Mouse (Mus musculus): ENCODE data around the gene Gm17606.
A peak's percentile ranks its signal among the peaks of the same experiment; 100 is the strongest.

The Gm17606 gene

DNA sequence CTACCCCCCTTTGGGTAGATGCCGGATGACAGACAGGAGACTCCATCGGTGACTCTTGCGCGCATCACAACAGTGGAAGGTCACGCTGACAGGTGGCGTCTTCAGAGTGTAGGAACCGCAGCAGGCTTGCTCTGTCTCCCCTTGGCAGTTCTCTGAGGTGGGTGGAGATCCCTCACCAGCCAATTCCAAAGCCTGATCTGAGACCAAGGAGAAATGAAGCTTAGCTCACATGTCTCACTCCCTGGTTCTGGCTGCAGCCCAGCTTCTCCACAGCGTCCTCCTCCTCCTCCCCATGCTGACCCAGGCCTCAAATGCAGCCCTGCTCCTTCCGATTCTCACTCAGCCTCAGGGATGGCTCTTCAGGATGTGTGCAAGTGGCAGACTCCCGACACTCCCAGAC lies 15.8 kb upstream of the Gm17606 start:
- DNase-seq (ENCODE audit: low spot score in 2 of 2): no peak

DNA sequence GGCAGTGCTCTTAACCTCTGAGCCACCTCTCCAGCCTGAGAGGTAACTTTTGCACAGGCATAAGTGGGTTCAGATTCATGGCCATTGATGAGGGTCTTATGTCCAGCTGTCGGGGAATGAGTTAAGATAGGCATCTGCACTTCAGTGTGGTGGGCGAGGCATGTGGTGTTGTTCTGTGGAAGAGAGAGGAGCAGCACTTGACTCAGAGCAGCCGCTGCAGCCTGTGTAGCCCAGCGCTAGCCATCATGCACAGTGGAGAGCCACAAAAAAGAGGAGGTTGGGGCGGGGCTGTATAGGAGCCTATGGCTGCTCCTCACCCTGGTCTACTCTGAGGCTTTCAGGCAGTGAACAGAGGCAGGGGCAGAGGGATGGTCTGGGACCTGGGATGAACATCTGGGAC lies 12.6 kb upstream of the Gm17606 start:
- no peak for DNase-seq (ENCODE audit: low spot score in 2 of 2)

DNA sequence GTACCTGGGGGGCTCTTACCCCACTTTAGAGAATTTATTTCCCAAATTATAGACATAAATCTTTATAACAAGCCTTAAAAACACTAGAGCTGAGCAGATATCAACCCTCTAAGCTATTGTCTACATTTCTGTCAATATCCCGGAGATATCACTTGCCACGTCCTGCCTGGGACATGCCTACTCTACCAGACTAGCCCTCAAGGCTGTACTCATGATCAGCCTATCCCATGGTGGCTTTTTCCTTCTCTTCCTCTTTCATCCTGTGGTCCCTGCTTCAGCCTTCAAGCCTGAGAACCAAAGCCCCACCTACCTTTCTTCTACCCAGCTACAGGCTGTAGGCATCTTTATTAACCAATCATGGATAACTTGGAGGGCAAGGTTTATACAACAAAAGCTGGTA lies 11.0 kb upstream of the Gm17606 start:
- DNase-seq (ENCODE audit: low spot score in 2 of 2): no peak

DNA sequence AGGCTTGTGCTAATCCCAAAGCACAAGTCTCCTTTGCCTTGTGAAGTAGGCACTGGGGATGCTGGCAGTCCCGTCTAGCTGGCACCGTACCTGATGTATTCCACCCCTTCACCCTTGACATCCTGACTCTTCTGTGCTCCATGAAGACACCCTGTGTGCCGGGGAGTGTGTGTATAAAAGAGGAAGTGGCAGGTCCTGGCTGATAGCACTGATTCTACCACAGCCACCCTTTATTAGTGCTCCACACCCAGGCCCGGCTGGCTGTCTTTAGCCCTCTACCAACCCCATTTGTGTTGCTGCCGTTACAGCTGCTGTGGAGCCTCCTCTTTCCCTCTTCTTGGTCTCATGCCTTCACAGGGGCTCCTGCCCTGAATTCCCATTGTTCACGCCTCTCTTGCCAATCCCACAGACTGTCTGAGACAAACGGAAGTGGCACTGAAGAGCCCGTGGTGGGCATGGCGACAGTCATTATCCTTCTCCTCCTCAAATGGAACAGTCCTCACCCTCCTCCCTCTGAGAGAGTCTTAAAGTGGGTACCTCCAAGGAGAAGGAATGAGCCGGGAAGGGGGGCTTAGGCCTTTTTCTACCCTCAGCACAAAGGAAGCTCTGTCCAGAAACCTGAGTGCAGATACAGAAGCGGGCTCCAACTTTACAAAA lies 10.0 kb upstream of the Gm17606 start:
- DNase-seq (ENCODE audit: low spot score in 2 of 2): no peak

DNA sequence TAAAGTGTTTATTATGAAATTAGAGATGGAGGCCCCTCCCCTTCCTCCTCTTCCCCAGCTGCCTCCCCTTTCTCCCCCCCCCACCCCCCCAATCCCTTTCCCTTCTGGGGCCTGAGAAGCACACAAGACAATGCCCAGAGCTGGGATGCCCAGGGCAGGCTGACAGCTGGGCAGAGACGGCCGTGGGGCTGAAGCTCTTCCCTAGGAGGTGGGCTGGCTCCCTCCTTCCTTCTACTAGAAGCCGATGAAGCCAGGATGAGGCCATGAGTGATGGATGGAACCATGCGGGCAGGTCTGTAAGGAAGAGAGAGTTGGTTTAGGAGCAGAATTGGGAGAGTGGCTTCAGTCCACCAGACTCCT lies 9.5 kb upstream of the Gm17606 start:
- no peak for DNase-seq (ENCODE audit: low spot score in 2 of 2)

DNA sequence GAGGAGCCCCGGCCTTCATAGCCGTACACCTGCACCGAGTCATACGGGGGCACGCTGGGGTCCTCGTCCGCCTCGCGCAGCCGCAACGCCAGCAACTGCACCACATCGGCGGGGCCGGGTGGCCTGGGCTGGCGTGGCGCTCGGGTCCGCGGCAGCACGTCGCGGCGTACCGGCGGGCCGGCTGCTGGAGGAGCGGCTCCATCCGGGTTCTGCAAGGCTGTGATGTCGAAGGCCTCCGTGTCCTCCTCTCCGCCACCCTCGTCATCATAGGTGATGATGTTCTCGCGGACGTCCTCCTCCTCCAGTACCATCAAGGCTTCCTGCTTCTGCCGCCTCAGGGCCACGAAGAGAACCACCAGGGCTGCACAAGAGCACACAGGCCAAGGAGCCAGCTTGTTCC lies 8.5 kb upstream of the Gm17606 start:
- no peak for DNase-seq (ENCODE audit: low spot score in 2 of 2)

DNA sequence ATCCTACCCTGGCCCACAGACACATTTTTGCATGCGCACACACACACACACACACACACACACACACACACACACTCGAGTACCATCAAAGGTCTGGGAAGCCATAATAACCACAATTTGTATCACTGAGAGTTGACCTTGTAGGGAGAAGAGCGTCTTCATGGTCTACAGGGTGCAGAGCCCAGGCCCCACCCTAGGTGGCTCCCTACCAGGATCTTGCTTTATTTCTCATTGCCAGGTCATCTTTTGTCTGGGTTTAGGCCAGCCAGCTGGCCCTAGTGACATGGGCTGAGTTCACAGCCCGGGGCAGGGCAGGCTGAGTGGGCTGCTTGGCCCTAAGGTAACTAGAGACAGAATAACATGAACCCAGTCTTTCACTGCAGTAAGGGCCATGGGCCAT lies 6.6 kb upstream of the Gm17606 start:
- no peak for DNase-seq (ENCODE audit: low spot score in 2 of 2)

DNA sequence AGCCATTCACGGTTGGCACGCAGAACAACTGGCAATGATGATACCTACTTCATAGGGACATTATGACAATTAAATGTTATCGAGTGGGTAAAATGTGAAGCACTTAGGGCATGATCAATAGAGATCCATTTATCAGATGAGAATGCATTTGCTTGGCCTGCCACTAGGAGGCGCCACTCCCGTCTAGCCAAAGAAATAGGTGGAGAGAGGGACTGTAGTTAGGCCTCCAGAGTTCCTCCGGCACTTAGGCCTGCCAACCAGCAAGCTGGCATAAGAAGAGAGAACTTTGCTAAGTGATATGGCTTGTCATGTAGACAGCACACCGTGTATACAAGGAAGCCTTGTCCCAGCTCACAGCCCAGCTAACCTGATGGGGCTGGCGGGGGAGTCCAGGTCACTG lies 3.8 kb upstream of the Gm17606 start:
- peak in 1 of 2 experiments; percentile 35 for DNase-seq (ENCODE audit: low spot score in 2 of 2)

DNA sequence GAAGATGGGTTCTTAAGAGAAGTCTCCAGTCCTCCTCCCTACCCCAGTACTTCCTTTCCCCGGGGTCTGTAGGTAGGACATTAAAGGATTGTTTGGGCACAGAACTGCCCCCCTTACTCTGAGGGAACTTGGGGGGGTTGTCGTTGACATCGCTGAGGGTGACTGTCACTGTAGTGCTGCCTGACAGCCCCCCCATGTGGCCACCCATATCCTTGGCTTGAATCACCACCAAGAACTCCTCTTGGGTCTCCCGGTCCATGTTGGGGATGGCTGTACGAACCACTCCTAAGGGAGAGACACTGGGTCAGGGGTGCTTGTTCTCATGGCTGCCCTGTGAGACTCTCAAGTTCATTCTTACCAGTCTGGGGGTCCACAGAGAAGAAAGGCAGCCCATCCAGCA lies 2.5 kb upstream of the Gm17606 start:
- DNase-seq (ENCODE audit: low spot score in 2 of 2): no peak

DNA sequence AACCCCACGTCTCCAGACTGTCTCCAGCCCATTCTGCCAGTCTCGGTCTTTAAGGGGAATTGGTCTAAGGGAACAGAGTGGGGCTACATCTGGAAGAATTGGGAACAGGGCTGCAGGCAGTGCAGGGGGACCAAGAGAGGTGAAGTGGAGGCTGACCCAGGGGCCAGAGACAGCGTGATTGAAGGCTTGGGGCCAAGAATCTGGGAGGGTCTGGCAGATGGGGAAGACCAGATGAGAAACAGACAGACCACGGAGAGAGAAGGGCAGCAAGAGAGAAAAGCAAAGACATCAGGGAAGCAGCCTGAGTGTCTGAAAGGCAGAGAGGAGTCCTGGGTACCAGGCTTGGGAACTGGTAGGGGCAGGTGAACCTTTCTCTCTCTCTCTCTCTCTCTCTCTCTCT lies 631 bp upstream of the Gm17606 start:
- DNase-seq (ENCODE audit: low spot score in 2 of 2): no peak

DNA sequence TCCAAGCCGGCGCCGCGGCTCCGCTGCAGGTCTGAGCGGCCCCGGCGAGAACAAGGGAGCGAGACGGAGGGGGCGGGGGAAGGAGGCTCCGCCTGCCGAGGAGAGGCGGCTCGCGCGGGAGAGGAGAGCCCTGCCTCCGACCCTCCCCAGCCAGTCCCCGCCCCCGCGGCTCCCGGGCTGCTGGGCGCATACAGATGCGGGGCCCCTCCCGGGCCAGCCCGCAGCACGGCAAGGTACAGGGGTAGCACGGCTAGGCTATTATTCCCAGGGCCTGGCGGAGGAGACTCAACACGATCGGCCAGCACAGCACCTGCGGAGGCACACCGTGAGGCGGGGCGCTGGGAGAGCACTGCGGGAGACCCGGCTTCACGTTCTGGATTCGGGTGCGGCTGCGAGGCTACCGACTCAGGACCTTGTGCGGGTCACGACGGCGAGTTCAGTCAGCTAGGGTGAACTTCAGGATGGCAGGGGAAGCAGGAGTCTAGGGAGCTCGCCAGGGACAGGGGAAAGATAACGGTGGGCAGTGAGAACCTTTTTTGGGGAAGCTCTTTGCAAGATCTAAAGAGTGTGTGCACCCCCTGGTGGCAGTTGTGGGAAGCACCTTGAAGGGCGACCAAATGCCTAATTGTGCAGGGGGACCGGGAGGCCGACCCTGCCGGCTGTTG lies 685 bp downstream of the Gm17606 start, which contains the start of gene Cdh24:
Gene Cdh24 (minus strand): TSS at position 60 of the 665 bp plus-strand sequence.
- peak; percentile 85 to 89 for DNase-seq (ENCODE audit: low spot score in 2 of 2)

DNA sequence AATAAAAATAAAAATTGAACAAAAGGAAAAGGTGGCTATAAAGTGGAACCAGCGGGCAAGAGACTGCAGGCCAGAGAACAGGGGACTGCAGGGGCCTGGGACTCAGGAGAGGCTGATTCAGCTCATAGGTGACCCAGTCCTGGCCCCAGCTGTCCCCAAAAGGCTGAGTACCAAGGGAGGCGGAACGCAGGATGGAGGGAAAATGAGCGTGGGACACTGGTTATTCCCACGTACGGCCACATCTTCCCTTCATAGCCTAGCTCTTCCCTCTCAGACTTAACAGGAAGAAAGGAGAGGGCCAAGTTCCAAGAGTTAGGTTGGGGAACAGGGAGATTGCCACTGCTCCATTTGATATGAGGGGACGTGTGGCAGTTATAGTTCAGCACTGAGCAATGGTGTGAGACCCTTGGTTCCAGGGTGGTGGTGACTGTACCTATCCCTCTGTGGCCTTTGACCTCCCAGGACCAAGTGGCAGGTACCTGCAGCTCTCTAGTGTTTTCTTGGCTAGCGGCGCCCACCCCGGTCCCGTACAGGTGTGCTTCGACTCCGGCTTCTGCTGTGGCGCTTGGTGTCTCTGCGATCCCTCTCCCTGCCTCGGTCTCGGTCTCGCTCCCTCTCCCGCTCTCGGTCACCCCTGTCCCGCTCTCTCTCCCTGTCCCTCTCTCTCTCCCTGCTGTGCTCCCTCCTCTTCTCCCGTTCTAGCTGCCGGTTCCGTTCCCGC lies 1.6 kb downstream of the Gm17606 start:
- no peak for DNase-seq (ENCODE audit: low spot score in 2 of 2)

DNA sequence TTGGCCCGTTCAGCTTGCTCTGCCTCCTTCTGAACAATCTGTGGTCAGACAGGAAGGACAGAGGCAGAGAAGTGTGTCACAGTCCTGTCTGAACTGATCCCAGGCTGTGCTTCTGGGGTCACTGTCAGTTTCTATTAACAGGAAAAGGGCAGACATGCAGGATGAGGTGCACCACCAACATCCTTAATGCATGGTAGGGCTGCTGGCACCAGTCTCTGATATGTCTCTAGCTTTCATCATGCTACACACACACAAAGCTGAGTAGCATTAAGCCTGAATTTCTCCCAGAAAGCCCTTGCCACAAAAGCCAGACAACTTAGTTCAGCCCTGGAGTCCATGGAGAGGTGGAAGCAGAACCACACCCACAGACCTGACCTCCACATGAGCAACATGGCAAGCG lies 2.3 kb downstream of the Gm17606 start:
- DNase-seq (ENCODE audit: low spot score in 2 of 2): no peak

DNA sequence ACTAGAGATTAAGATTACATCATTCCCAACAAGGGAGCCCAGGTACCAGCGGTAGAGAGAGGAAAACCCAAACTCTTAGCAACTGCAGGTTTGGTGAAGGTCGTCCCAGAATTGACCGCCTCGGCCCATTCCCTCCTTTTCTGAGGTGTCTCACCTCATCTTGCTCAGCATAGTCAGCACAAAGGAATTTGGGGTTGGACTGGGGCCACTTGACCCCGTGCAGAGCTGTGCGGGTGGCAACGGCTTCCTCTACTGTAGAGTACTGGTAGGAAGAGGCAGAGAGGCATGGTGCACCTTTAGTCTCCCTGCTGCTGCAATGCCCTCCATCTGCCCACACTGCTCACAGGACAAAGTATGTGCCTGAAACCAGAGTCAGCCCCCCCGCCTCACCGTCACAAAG lies 3.5 kb downstream of the Gm17606 start:
- no peak for DNase-seq (ENCODE audit: low spot score in 2 of 2)

DNA sequence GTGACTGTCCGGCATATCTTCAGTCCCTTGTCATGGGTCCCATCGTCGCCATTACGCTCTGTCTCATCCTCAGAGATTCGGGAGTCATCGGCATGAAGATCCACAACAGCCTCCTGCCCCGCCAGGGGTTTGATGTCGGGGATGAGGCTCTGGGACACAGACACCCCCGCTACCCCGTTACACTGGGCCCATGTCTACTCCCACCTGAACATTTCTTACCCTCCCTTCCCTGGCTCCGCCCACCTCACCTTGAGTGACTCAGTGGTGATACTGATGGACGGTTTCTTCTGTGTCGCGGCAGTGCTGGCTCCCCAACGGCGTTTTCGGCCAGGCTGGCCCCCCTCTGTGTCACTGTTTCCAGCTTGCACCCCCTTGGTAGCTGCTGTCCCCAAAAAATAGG lies 5.7 kb downstream of the Gm17606 start:
- no peak for DNase-seq (ENCODE audit: low spot score in 2 of 2)

DNA sequence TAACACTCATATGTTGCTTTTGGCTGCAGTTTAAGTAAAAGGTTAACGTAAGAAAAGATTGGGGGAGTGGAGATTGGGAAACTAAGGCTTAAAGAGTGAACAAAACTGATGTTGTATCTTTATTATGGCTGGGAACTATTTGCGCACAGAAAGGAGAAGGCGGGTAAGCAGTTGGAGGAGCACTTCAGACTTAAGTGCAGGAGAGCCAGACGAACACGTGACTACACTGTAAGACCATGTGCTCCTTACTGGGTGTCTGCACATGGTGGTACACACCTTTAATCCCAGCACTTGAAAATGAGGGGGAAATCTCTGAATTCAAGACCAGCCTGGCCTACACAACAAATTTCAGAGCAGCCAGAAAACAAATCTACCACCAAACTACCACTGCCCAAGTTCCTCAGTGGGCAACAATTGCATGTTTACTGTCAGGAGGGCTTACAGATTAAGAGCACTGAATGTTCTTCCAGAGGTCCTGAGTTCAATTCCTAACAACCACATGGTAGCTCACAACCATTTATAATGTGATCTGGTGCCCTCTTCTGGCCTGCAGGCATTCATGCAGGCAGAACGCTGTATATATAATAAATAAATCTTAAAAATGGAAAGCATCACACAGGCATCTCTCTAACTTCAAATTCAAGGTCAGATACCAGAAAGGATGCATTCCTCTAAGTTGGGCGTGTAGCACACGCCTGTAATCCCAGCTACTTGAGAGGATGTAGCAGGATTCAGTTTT lies 6.3 kb downstream of the Gm17606 start:
- no peak for DNase-seq (ENCODE audit: low spot score in 2 of 2)

DNA sequence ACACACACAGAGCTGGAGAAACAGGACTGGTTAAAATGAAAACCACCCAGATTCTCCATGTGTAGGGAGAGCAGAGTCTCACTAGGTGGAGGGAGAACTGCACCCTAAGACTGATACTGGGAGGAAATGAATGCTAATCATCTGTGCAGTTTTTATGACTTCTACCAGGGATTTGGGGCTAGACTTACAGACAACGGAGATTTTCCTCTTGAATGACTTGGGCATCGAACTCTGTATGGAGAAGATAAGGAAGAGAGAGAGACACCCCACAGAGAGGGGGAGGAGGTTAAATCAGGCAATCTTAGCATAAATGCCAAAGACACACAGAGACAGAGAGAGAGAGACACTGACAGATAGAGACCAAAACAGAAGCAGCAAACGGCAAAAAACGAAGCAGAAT lies 7.1 kb downstream of the Gm17606 start:
- DNase-seq (ENCODE audit: low spot score in 2 of 2): no peak

DNA sequence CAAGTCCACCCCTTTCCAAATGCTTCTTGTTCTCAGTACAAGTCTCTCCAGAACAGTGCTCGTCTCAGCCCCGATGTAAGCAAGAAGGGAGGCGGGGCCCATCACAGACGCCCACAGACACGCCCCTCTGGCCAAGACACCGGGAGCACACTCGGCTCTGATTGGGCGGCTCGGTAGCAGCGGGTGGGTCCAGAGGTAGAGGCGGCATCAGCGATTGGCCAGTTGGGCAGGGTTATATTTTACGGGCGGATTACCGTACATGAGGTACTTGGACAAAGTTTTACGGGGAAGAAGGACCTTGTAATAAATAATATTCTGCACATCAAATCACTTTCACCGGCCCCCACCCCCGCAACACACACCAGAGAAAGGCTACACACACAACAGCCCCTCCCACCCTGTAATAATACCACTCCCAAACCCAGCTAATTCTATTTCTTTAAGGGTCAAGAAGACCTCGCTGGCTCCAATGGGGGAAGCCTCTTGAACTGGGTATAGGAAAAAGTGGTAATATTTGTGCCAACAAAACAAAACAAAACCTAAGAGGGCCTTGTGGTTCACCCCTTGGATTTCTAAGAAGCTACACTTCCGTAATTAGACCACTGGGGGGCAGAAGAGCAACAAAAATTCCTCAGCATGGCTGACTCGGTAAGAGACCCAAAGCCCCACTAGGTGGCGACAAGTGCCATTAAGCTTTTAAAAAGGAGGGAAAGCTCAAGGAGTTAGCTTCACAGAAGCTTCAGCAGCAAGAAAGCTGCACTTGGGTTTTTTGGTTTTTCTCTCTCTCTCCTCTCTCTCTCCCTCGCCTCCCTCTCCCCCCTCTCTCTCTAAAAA lies 10.1 kb downstream of the Gm17606 start:
- peak; percentile 70 to 80 for DNase-seq (ENCODE audit: low spot score in 2 of 2)

DNA sequence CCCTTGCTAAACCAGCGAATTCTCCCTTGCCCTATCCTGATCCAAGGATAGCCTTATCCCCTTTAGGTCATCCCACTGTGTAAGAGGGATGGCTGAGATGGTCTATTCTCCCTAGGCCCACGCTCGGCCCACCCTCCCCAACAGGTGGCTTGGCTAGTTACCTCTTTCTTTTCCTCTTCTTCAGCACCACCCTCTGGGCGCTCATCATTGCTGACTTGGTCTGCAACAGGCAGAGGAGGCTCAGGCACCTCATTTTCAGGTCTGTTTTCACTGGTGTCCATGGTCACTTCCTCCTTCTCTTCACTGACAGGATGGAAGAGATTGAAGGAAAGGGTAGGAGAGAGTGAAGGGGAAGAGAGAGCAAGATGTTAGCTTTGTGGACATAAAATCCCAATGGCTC lies 10.8 kb downstream of the Gm17606 start:
- no peak for DNase-seq (ENCODE audit: low spot score in 2 of 2)

DNA sequence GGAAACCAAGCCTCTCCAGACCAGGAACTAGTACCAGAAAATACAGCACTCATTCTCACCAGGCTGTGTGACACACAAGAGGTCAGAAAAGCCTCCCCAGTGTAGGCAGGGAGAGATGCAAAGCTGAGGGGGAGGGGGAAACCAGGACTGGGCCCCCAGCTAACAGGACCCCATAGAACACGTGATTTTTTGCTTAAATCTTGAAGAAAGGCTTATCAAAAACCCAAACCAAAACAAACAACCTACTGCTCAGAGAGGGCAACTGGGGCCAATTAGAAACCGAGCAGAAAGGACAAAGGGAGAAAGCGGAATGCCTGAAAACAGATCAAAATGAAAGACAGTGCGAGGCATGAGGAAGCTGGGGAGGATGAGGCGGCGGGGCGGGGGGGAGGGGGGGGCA lies 12.0 kb downstream of the Gm17606 start:
- DNase-seq (ENCODE audit: low spot score in 2 of 2): no peak

DNA sequence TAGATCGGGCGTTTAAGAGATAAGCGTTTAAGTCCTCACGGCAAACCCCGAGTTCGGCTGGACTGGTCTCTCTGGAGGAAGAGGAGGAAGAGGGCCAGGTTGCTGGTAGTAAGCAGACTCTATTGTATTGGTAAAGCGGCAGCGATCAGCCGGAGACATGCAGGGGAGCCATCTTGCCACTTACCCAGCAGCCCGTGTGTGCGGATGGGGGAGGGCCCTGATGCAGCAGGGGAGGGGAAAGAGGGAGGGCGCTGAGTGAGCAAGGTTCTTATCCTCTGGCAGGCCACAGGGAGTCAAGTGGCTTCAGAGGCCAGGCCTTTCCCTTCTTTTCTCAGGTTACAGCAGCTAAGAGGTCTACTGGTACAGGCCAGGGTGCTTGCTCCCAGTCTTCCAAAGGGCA lies 12.7 kb downstream of the Gm17606 start:
- DNase-seq (ENCODE audit: low spot score in 2 of 2): peak; percentile 71 to 88

DNA sequence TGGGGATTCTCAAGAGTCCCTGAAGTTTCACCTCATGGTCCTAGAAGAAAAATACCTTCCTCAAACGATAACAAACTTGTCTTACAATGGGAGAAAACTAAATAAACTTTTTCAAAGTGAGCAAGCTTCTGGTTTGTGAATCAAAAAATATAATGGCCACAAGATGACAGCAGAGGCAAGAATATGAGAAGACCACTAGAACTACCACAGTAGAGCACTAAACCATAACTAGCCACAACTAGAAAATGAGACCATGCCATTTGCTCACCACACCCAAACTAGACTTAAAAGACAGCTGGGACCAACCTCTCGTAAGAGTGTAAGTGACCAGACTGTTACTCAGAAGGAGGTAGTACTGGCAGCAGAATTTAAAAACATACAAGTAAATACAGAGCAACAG lies 19.3 kb downstream of the Gm17606 start:
- DNase-seq (ENCODE audit: low spot score in 2 of 2): no peak

Measured in urinary bladder, postnatal 36 days (tissue).